Mouse (Mus musculus) liver, postnatal 0 days (tissue): ENCODE measurements around the gene Med31.

Experiments used
- CTCF ChIP-seq: sonication (generic); IDR thresholded peaks from 2 replicates; pipeline ENCODE4 v1.5.1; 2016; ENCODE audit warnings: antibody characterized with exemption, low read depth
- EP300 ChIP-seq: IDR thresholded peaks from 2 replicates; pipeline ENCODE4 v1.6.1; 2016; ENCODE audit warnings: antibody characterized with exemption, low read depth, mild to moderate bottlenecking

- TF ChIP-seq CTCF (no peak), EP300 (no peak)
Measured at GRCm38 (mm10) chr11:72245196-72245753, 29.9 kb upstream of the Med31 start.
